12 mouse cellular contexts compared by ENCODE assay signal in the genomic region with DNA sequence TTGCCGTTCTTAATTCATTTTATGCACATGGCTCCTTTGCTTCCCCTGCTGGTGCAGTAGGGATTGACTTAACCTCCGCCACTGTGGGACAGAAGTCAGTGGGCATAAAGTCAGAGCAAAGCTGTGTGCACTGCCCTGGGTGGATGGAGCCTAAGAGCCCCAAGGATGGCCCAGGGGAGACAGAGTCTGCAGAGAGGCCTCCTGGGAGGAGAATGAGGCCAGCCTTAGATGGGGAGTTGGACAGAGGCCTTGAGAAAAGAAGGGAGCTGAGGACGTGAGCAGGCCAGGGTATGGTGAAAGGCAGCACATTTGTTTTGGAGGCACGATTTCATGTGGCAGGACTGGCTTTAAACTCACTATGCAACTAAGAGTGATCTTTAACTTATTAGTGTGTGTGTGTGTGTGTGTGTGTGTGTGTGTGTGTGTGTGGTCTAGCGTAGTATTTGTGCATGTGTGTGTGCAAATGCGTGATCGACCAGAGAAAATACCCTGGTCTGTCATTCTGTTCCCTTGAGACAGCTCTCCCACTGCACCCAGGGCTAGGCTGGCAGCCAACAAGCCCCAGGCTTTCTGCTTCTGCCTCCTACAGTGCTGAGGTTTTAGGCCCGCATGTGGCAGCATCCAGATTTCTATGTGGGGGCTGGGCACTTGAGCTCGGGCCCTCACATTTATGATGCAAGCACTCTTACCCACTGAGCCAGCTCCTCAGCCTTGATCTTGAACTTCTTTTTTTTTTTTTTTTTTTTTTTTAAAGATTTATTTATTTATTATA. TPM values are rescaled to one million over a fixed set of nuclear protein-coding genes. Genes with fewer than 3 reads are reported as not detected.
DNase-seq lines count a peak whose midpoint lies in the region; ATAC-seq and TF ChIP-seq lines count a peak whose summit lies in the region.
"Had no signal": no experiment of that assay in that cellular context is flagged by ENCODE, and none has a peak within 500 bp of the region (broad histone marks: within the 10 kb centered on the region; RNA-seq: fewer than 3 reads in every experiment).

No protein-coding gene starts in this region.

- H3K9ac ChIP-seq in heart, postnatal 0 days (replicated peaks; ENCODE audit: low read depth, low read length): no peak overlapping the region
- no peak overlapping the region for H3K9ac ChIP-seq in midbrain, embryonic 13.5 days (replicated peaks)

- no peak for DNase-seq in heart, postnatal 0 days (ENCODE audit: low spot score)
- no peak for DNase-seq in heart, postnatal 4 days
- DNase-seq in thymus, postnatal 4 days: peak; percentile 18
- no peak for DNase-seq in thymus, postnatal 10 days (ENCODE audit: low spot score in 2 of 2)
- DNase-seq in left cerebral cortex, adult 8-10 months (ENCODE audit: low spot score in 2 of 2): peak; percentile 30 to 78
- DNase-seq in cerebellum, adult 11 months: no peak
- no peak for DNase-seq in gastrocnemius, postnatal 25 days
- DNase-seq: cerebellum, adult 9-10 months had no signal

- TF ChIP-seq CTCF in heart, postnatal 0 days (IDR thresholded peaks at IDR 0.05; ENCODE audit: low read depth): peak; percentile 10; the same call in 1 of the 2 replicates

- H3K4me2 ChIP-seq in heart, postnatal 0 days (ENCODE audit: low read depth, low read length): no peak overlapping the region
- H3K4me2 ChIP-seq in midbrain, embryonic 13.5 days (replicated peaks): no peak overlapping the region

- H3K9me3 ChIP-seq in heart, postnatal 0 days (replicated peaks; ENCODE audit: control insufficient read depth, low read length): no peaks in the 10 kb centered on the region
- H3K9me3 ChIP-seq in midbrain, embryonic 13.5 days: no peaks in the 10 kb centered on the region

- no peak for ATAC-seq in heart, postnatal 0 days (ENCODE audit: insufficient read depth, low read depth)
- no peak for ATAC-seq in midbrain, embryonic 13.5 days

- H3K4me3 ChIP-seq in heart, postnatal 0 days (ENCODE audit: low read depth, low read length): no peak overlapping the region
- no peak overlapping the region for H3K4me3 ChIP-seq in midbrain, embryonic 13.5 days (replicated peaks)

- H3K27me3 ChIP-seq in heart, postnatal 0 days (ENCODE audit: control insufficient read depth, insufficient read depth, low read length): no peaks in the 10 kb centered on the region
- no peaks in the 10 kb centered on the region for H3K27me3 ChIP-seq in midbrain, embryonic 13.5 days

- no peak for TF ChIP-seq EP300 in heart, postnatal 0 days (IDR thresholded peaks at IDR 0.05; ENCODE audit: low read depth)

- H3K36me3 ChIP-seq in heart, postnatal 0 days (replicated peaks; ENCODE audit: control insufficient read depth, insufficient read depth, low read length): no peaks in the 10 kb centered on the region
- peaks cover 53% of the 10 kb centered on the region for H3K36me3 ChIP-seq in midbrain, embryonic 13.5 days

- peak overlapping the region; percentile 26; the same call in 1 of the 2 replicates for H3K27ac ChIP-seq in heart, postnatal 0 days (ENCODE audit: low read depth)
- no peak overlapping the region for H3K27ac ChIP-seq in midbrain, embryonic 13.5 days
- H3K27ac ChIP-seq: kidney, postnatal 0 days had no signal

- H3K4me1 ChIP-seq in heart, postnatal 0 days (ENCODE audit: control insufficient read depth, insufficient read depth): peaks cover 3% of the 10 kb centered on the region; the same call in 1 of the 2 replicates
- no peaks in the 10 kb centered on the region for H3K4me1 ChIP-seq in midbrain, embryonic 13.5 days (replicated peaks)

- WGBS in heart, postnatal 0 days: 73% methylated on average over 9 of the region's 9 CpGs
- WGBS in midbrain, embryonic 13.5 days: 88% methylated on average over 9 of the region's 9 CpGs

RNA-seq across cellular contexts. Expression of gene Ubap1l, which starts 14.5 kb away (rescaled TPM):
- not detected in 2 replicates for total RNA-seq in heart, postnatal 0 days (2014; rRNA removed; ENCODE audit: low replicate concordance)
- 0.11 and 0.21 TPM in 2 replicates for polyA plus RNA-seq in heart, postnatal 0 days (2015; fragmentation: Nextera tagmentation; extraction: Ambion mirVana)
- under 1 TPM in 1 of 2 experiments, not detected in 1; 0.36 TPM for total RNA-seq in heart, postnatal 4 days (2021)
- 1 to 10 TPM; 4.0 to 5.0 (median 4.7) TPM for total RNA-seq in left cerebral cortex, adult 8-10 months (2022)
- 1.2 and 2.2 TPM in 2 replicates for polyA plus RNA-seq in midbrain, embryonic 13.5 days (2015; fragmentation: Nextera tagmentation; extraction: Ambion mirVana)
- under 1 TPM; 0.20 to 0.64 TPM for total RNA-seq in gastrocnemius, postnatal 25 days (2021)
- total RNA-seq: hematopoietic stem cell, adult 5-6 weeks had no signal

RNA-seq across cellular contexts. Expression of gene Kbtbd13, which starts 16.1 kb away (rescaled TPM):
- total RNA-seq in heart, postnatal 0 days (2014; rRNA removed; ENCODE audit: low replicate concordance): 1.1 and 1.2 TPM in 2 replicates
- 0.63 and 0.77 TPM in 2 replicates for polyA plus RNA-seq in heart, postnatal 0 days (2015; fragmentation: Nextera tagmentation; extraction: Ambion mirVana)
- total RNA-seq in heart, postnatal 4 days (2021): 1 to 10 TPM; 1.1 to 1.2 TPM
- total RNA-seq in left cerebral cortex, adult 8-10 months (2022): under 1 TPM in 3 of 4 experiments, not detected in 1; 0.11 to 0.32 (median 0.12) TPM
- polyA plus RNA-seq in midbrain, embryonic 13.5 days (2015; fragmentation: Nextera tagmentation; extraction: Ambion mirVana): 0.39 and 0.44 TPM in 2 replicates
- total RNA-seq in gastrocnemius, postnatal 25 days (2021): 10 to 100 TPM; 10.3 to 11.6 TPM

RNA-seq across cellular contexts. Expression of gene Rasl12, which starts 23.0 kb away (rescaled TPM):
- 1.8 and 8.5 TPM in 2 replicates for total RNA-seq in heart, postnatal 0 days (2014; rRNA removed; ENCODE audit: low replicate concordance)
- polyA plus RNA-seq in heart, postnatal 0 days (2015; fragmentation: Nextera tagmentation; extraction: Ambion mirVana): 7.5 and 7.9 TPM in 2 replicates
- 10 to 100 TPM in 1 of 2 experiments, 1 to 10 TPM in 1; 10.0 to 10.7 TPM for total RNA-seq in heart, postnatal 4 days (2021)
- total RNA-seq in left cerebral cortex, adult 8-10 months (2022): 1 to 10 TPM; 2.1 to 3.4 (median 3.2) TPM
- 6.2 TPM in 2 replicates for polyA plus RNA-seq in midbrain, embryonic 13.5 days (2015; fragmentation: Nextera tagmentation; extraction: Ambion mirVana)
- total RNA-seq in gastrocnemius, postnatal 25 days (2021): 1 to 10 TPM; 3.1 to 4.4 TPM

RNA-seq across cellular contexts. Expression of gene Pdcd7, which starts 29.4 kb away (rescaled TPM):
- 9.4 and 10.6 TPM in 2 replicates for total RNA-seq in heart, postnatal 0 days (2014; rRNA removed; ENCODE audit: low replicate concordance)
- 4.7 and 5.9 TPM in 2 replicates for polyA plus RNA-seq in heart, postnatal 0 days (2015; fragmentation: Nextera tagmentation; extraction: Ambion mirVana)
- total RNA-seq in heart, postnatal 4 days (2021): 10 to 100 TPM; 12.1 to 13.2 TPM
- total RNA-seq in left cerebral cortex, adult 8-10 months (2022): 10 to 100 TPM; 27.3 to 31.1 (median 27.9) TPM
- 7.5 and 7.6 TPM in 2 replicates for polyA plus RNA-seq in midbrain, embryonic 13.5 days (2015; fragmentation: Nextera tagmentation; extraction: Ambion mirVana)
- 10 to 100 TPM; 10.1 to 12.7 TPM for total RNA-seq in gastrocnemius, postnatal 25 days (2021)

RNA-seq across cellular contexts. Expression of gene Slc51b, which starts 47.4 kb away (rescaled TPM):
- not detected in 2 replicates for total RNA-seq in heart, postnatal 0 days (2014; rRNA removed; ENCODE audit: low replicate concordance)
- polyA plus RNA-seq in heart, postnatal 0 days (2015; fragmentation: Nextera tagmentation; extraction: Ambion mirVana): not detected in 2 replicates
- not detected for total RNA-seq in heart, postnatal 4 days (2021)
- not detected for total RNA-seq in left cerebral cortex, adult 8-10 months (2022)
- polyA plus RNA-seq in midbrain, embryonic 13.5 days (2015; fragmentation: Nextera tagmentation; extraction: Ambion mirVana): not detected in 2 replicates
- not detected for total RNA-seq in gastrocnemius, postnatal 25 days (2021)
- total RNA-seq: gastrocnemius, adult 8-10 months; hematopoietic stem cell, adult 5-6 weeks had no signal

Comparison
In these comparisons a context has a peak if more than half of its experiments do, and no peak if none do; other contexts are left out.
1. DNase-seq: peak in thymus, postnatal 4 days (single experiment) and left cerebral cortex, adult 8-10 months (2 of 2); none in heart, postnatal 0 days (single experiment), heart, postnatal 4 days (single experiment), thymus, postnatal 10 days (0 of 2), cerebellum, adult 11 months (single experiment) and gastrocnemius, postnatal 25 days (single experiment).